Mouse (Mus musculus) neural tube, embryonic 13.5 days (tissue): ENCODE measurements at regions not wholly inside any gene's neighbourhood (a gene's known extent, or its start where the extent isn't known, plus 50 kb on each side); places are given as distances from the start of the nearest gene placed in this dataset.

Experiments
- ATAC-seq: fragments of 200-750 bp; cut with Nextera tagmentation; 2 replicates; pipeline ENCODE4 v1.8.0; 2017; ENCODE audit warnings: low read depth, mild to moderate bottlenecking, moderate TSS enrichment, moderate library complexity
- H3K27ac ChIP-seq: fragments of 300-500 bp; sonication (generic); replicated peaks from 2 replicates; pipeline ENCODE4 v1.5.1; 2015; ENCODE audit warnings: moderate library complexity, mild to moderate bottlenecking, inconsistent platforms
- H3K27me3 ChIP-seq: fragments of 300-500 bp; sonication (generic); 2 replicates; pipeline ENCODE4 v1.6.1; 2015; ENCODE audit warnings: mild to moderate bottlenecking, inconsistent platforms
- H3K36me3 ChIP-seq: fragments of 300-500 bp; sonication (generic); 2 replicates; pipeline ENCODE4 v1.6.1; 2015; ENCODE audit warnings: mild to moderate bottlenecking, inconsistent platforms
- H3K4me1 ChIP-seq: fragments of 300-500 bp; sonication (generic); replicated peaks from 2 replicates; pipeline ENCODE4 v1.6.1; 2015; ENCODE audit warnings: inconsistent platforms
- H3K4me2 ChIP-seq: fragments of 300-500 bp; sonication (generic); 2 replicates; pipeline ENCODE4 v1.6.1; 2015; ENCODE audit warnings: inconsistent platforms, mild to moderate bottlenecking, moderate library complexity
- H3K4me3 ChIP-seq: fragments of 300-500 bp; sonication (generic); 2 replicates; pipeline ENCODE4 v1.5.1; 2015; ENCODE audit warnings: mild to moderate bottlenecking, inconsistent platforms
- H3K9ac ChIP-seq: fragments of 300-500 bp; sonication (generic); 2 replicates; pipeline ENCODE4 v1.6.1; 2015; ENCODE audit warnings: moderate library complexity, mild to moderate bottlenecking, inconsistent platforms
- H3K9me3 ChIP-seq: fragments of 300-500 bp; sonication (generic); 2 replicates; pipeline ENCODE4 v1.6.1; 2016; ENCODE audit warnings: inconsistent platforms
- WGBS: fragments of 180-500 bp; shearing (Covaris S2); methylation state at CpG from one replicate; pipeline ENCODE4 v1.1.7; 2015; 5-methylcytosine and 5-hydroxymethylcytosine counted together

DNA sequence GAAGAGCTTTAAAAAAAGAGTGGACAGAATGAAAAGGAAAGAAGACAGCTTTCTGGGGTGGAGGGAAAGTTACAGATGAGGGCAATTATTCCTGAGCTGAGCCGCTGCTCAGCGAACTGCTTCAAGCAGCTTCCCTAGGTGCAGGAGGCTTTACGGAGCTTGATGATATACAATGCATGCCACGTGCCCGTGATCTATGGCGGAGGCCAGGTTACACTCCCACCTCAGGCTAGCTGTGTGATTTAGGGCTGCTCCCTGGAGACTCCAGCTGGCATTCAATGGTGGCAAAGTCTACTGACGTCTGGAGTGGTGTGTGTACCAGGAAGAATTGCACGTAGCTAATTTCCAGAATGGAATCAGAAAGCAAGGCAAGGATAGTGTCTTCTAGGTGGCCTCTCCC is 383.4 kb downstream of the Cdk5rap2 start:
- Histone ChIP-seq H3K27ac (no peak overlapping the region), H3K4me2 (no peak overlapping the region), H3K4me1 (peaks cover 8% of the 10 kb centered on the region; the same call in 1 of the 2 replicates), H3K9ac (no peak overlapping the region), H3K27me3 (no peaks in the 10 kb centered on the region), H3K4me3 (no peak overlapping the region), H3K36me3 (no peaks in the 10 kb centered on the region), H3K9me3 (no peaks in the 10 kb centered on the region)
- ATAC-seq: peak; percentile 86
- WGBS: 40% methylated on average over 8 of the region's 8 CpGs

DNA sequence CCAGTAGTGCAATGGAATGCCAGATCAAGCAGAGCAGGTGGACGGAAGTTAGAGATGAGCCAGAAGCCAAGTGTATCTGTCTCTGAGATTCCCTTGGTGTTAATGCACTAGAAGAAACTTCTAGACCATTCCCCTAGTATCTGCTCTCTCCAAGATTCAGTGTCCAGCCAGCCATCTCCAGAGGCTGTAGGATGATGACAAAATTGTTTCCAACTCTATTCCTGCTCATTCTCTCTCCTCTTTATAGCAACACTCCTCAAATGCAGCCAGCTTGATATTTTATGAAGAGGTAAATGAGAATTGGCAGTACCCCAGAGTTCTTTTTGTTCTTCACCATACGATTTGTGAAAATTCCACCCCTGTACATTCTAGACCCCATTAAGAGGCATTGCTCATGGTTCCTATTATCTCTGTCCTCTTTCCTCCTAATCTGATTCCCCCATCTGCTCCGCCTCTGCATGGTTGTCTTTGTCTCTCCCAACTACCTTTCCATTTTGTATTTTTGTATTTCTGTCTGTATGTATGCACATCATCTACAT is 385.3 kb downstream of the Cdk5rap2 start:
- no peak overlapping the region for H3K27ac ChIP-seq
- H3K4me1 ChIP-seq: peaks cover 8% of the 10 kb centered on the region; the same call in 1 of the 2 replicates
- no peak overlapping the region for H3K9ac ChIP-seq
- no peaks in the 10 kb centered on the region for H3K36me3 ChIP-seq
- H3K9me3 ChIP-seq: no peaks in the 10 kb centered on the region
- H3K4me3 ChIP-seq: no peak overlapping the region
- no peaks in the 10 kb centered on the region for H3K27me3 ChIP-seq
- ATAC-seq: no peak
- 90% methylated on average over 3 of the region's 3 CpGs for WGBS
- H3K4me2 ChIP-seq: no peak overlapping the region

DNA sequence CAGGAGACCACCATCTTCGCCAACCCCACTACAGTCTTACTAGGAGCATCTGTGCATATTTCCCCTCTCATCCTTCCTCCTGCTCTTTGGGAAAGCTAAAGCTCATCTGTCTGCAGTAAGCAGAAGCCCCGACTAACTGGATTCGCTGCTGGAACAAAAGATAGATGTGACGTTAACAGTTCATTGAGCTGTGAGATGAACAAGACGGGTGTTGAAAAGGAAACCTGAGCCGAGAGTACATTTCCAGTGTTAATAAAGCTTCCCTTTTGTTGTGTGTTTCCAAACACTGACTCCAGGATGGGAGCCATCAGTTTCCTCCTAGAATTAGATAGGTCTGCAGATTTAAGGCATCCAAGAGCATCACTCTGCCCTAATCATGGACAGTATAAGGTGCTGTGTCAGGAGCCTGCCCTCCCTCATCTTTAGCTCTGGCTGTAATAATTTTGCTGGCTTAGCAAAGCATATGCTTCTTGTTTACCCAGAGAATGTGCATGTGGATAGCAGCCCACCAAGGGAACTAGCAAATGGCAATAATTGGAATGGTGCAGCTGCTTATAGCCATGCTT is 389.3 kb downstream of the Cdk5rap2 start:
- Histone ChIP-seq H3K9ac (no peak overlapping the region), H3K4me3 (no peak overlapping the region), H3K9me3 (no peaks in the 10 kb centered on the region), H3K4me1 (no peaks in the 10 kb centered on the region), H3K27me3 (no peaks in the 10 kb centered on the region), H3K36me3 (no peaks in the 10 kb centered on the region), H3K4me2 (no peak overlapping the region), H3K27ac (no peak overlapping the region)
- ATAC-seq: peak; percentile 47; the same call in 1 of the 2 replicates
- WGBS: 49% methylated on average over 6 of the region's 6 CpGs

DNA sequence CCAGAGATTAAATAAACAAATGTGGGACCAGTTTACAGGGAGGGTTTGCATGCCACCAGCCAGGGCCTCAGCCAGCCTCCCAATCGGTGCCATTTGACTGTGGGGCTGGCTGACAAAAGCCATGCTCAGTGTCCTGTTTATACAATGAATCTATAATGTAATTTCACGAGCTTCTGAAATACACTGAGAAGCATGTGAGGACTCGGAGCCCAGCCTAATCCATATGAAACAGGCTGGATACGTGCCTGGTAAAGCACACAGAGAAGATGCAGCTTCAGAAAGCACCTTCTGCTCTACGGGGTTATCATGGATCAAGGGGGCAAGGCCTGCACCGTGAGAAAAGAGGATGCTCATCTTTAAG is 398.0 kb downstream of the Cdk5rap2 start:
- no peaks in the 10 kb centered on the region for H3K9me3 ChIP-seq
- H3K4me2 ChIP-seq: no peak overlapping the region
- H3K4me3 ChIP-seq: no peak overlapping the region
- no peak overlapping the region; the same call in 1 of the 2 replicates for H3K27ac ChIP-seq
- no peaks in the 10 kb centered on the region for H3K27me3 ChIP-seq
- 45% methylated on average over 6 of the region's 6 CpGs for WGBS
- no peak overlapping the region for H3K9ac ChIP-seq
- no peaks in the 10 kb centered on the region for H3K36me3 ChIP-seq
- ATAC-seq: peak; percentile 56; the same call in 1 of the 2 replicates
- H3K4me1 ChIP-seq: peaks cover 7% of the 10 kb centered on the region

DNA sequence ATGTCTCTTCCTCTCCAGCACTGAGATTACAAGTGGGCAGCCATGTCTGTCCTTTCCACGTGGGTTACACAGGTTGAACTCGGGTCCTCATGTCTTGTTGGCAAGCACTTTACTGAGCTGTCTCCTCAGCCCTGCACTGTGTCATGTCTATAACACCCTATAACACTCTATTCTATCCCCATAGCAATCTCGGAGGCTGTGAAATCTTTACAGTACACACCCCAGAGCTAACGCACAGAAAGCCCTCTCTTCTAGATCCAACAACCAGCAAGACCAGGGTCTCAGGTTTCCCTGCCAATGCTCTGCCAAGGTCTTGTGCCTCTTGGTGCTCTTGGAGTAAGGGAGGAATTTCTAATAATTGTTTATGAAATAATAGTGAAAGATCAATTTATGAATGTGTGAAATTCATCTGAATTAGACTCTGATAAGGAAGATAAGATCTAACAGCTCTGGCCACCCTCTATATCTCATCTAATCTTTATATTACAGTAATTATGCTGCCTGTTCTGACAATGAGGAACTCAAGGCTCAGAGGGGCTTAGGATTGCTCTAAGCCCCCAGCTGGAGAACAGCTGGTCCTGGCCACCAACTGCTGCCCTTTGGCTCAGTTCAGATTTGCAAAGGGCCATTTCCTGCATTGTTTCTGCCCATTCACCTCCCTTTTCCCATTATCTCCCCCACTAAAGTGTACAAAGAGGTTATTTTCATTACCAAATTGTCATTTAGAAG is 398.6 kb downstream of the Cdk5rap2 start:
- Histone ChIP-seq H3K36me3 (no peaks in the 10 kb centered on the region), H3K27ac (no peak overlapping the region; the same call in 1 of the 2 replicates), H3K4me2 (no peak overlapping the region), H3K4me1 (peaks cover 7% of the 10 kb centered on the region), H3K9ac (no peak overlapping the region), H3K4me3 (no peak overlapping the region), H3K27me3 (no peaks in the 10 kb centered on the region), H3K9me3 (no peaks in the 10 kb centered on the region)
- WGBS: 85% methylated on average over 4 of the region's 4 CpGs
- peak; percentile 23; the same call in 1 of the 2 replicates for ATAC-seq

DNA sequence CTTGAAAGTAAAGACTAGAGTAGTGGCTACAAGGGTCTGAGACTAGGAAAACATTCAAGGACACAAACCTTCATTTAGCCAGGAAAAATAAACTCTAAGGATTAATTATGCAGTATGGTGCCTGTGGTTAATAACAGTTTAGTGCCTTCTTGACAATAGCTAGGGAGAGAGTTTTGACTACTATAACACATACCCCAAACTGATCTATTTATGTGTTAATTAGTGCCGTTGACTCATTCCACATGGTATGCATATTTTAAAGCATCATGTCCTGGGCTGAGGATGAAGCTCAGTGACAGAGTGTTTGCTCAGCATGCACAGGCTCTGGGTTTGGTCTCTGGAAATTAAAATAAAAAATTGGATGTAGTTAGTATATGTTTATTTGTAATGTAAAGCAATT is 399.8 kb downstream of the Cdk5rap2 start:
- H3K4me2 ChIP-seq: no peak overlapping the region
- H3K9me3 ChIP-seq: no peaks in the 10 kb centered on the region
- H3K9ac ChIP-seq: no peak overlapping the region
- 44% methylated on average over 1 of the region's 1 CpGs for WGBS
- no peaks in the 10 kb centered on the region for H3K27me3 ChIP-seq
- no peak overlapping the region for H3K27ac ChIP-seq
- H3K36me3 ChIP-seq: no peaks in the 10 kb centered on the region
- peaks cover 7% of the 10 kb centered on the region for H3K4me1 ChIP-seq
- H3K4me3 ChIP-seq: no peak overlapping the region
- ATAC-seq: no peak; the same call in 1 of the 2 replicates

DNA sequence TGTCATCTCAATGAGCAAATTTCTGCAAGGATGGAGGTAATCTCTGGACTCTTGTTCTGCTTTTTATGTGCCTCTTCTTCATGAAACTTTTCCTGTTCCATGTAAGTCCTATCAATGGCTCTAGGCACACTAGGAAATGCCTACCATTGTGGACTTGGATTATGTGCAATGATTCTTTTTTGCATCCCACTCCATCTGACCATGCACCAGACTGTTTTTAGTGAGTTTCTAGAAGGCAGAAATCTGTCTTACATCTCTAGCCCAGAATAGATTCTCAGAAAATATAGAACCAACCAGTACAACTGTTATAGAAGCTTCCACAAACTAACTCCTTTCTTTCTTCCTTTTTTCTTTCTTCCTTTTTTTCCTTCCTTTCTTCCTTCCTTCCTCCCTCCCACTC is 405.3 kb downstream of the Cdk5rap2 start:
- Histone ChIP-seq H3K4me2 (no peak overlapping the region), H3K4me1 (no peaks in the 10 kb centered on the region), H3K4me3 (no peak overlapping the region), H3K27ac (no peak overlapping the region), H3K27me3 (no peaks in the 10 kb centered on the region), H3K36me3 (no peaks in the 10 kb centered on the region), H3K9ac (no peak overlapping the region), H3K9me3 (0 out of 2 replicates have a peak, but pooled peaks cover 3% of the 10 kb centered on the region)
- no peak for ATAC-seq

DNA sequence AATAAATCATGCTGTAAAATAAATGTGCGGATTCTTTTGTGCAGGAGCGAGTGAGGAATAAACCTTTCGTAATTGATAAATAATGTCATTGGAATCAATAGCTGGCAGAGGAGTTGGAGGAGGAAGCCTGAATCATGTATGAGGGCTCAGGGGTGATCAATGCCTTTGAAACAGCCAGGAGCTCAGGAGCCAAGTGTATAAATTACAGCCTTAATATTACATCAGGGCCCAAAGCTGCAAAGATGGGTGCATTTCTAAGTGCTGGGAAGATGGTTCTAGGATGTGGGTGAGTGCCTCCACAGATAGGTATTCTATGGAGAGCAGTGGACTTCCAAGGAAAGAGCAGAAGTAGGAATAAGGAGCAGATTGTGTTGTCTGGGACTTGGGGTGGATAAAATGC is 417.0 kb downstream of the Cdk5rap2 start:
- no peak overlapping the region for H3K4me3 ChIP-seq
- no peak; the same call in 1 of the 2 replicates for ATAC-seq
- no peaks in the 10 kb centered on the region for H3K27me3 ChIP-seq
- H3K36me3 ChIP-seq: no peaks in the 10 kb centered on the region
- H3K9ac ChIP-seq: no peak overlapping the region
- 81% methylated on average over 3 of the region's 3 CpGs for WGBS
- no peaks in the 10 kb centered on the region for H3K9me3 ChIP-seq
- no peaks in the 10 kb centered on the region for H3K4me1 ChIP-seq
- H3K4me2 ChIP-seq: no peak overlapping the region
- no peak overlapping the region for H3K27ac ChIP-seq

DNA sequence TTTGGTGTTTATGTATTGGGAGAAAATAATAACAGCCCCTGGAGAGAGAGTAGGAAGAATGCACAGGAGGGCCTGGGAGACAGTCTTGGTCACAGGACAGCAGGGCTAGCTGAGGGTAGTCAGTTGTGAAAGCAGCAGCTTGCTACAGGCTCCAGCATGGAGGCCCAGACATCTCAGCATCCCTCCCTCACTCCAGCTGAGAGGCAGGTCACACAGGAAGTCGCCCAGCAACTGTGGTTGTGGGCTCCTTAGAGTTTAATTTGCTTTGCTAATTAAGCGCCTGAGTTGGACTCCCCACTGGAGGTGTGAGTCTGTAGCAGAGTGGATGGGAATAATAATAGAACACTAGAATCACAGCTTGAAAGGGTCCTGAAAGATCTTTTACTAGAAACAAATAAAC is 436.0 kb downstream of the Cdk5rap2 start:
- Histone ChIP-seq H3K36me3 (no peaks in the 10 kb centered on the region), H3K4me2 (no peak overlapping the region), H3K27ac (no peak overlapping the region), H3K9me3 (0 out of 2 replicates have a peak, but pooled peaks cover 6% of the 10 kb centered on the region), H3K4me1 (no peaks in the 10 kb centered on the region), H3K27me3 (no peaks in the 10 kb centered on the region), H3K9ac (no peak overlapping the region), H3K4me3 (no peak overlapping the region)
- no peak for ATAC-seq
- 38% methylated on average over 2 of the region's 2 CpGs for WGBS

DNA sequence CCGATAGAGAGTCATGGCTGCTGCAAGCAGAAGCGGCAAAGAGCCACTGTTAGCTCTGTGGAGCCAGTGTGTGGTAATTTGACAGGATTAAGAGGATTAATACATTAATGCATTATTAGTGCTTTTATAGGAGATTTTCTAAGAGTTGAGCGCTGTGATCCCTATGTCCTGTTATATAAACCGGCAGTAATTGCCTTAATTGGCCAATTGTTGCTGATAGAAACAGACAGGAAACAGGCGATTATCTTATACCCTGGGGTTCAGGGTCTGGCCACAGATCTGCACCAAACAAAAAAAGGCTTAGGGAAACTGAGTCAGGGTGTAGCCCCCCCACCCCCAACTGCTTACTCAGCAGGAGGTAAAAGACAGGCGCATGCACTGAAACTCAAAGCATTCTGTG is 436.7 kb downstream of the Cdk5rap2 start:
- WGBS: 66% methylated on average over 6 of the region's 6 CpGs

DNA sequence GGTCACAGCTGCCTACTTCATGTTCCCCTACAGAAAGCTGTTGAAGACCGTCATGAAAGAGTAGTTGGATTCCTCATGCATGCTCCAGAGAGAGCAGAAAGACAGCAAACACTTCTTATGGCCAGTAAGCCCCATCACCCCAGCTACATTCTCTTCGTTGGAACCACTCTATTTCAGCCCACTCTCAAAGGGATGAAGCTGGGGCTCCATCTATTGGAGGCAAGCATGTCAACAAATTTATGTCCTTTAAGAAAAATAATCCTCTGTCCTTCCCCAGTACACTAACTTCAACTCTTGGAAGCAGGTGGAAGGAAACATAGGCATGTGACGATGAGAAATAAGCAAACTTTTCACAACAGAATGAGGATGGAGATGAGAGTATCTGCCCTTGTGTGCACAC is 438.5 kb downstream of the Cdk5rap2 start:
- Histone ChIP-seq H3K27ac (no peak overlapping the region), H3K27me3 (no peaks in the 10 kb centered on the region), H3K9ac (no peak overlapping the region), H3K9me3 (0 out of 2 replicates have a peak, but pooled peaks cover 4% of the 10 kb centered on the region), H3K4me1 (no peaks in the 10 kb centered on the region), H3K4me2 (no peak overlapping the region), H3K4me3 (no peak overlapping the region), H3K36me3 (no peaks in the 10 kb centered on the region)
- 78% methylated on average over 3 of the region's 3 CpGs for WGBS
- ATAC-seq: no peak

More for the DNA sequence above, 436.7 kb downstream of the Cdk5rap2 start:
- no peak overlapping the region for H3K4me3 ChIP-seq
- no peaks in the 10 kb centered on the region for H3K4me1 ChIP-seq
- H3K27ac ChIP-seq: no peak overlapping the region
- H3K9me3 ChIP-seq: 0 out of 2 replicates have a peak, but pooled peaks cover 6% of the 10 kb centered on the region
- H3K27me3 ChIP-seq: no peaks in the 10 kb centered on the region
- ATAC-seq: no peak
- H3K4me2 ChIP-seq: no peak overlapping the region
- H3K36me3 ChIP-seq: no peaks in the 10 kb centered on the region
- no peak overlapping the region for H3K9ac ChIP-seq

DNA sequence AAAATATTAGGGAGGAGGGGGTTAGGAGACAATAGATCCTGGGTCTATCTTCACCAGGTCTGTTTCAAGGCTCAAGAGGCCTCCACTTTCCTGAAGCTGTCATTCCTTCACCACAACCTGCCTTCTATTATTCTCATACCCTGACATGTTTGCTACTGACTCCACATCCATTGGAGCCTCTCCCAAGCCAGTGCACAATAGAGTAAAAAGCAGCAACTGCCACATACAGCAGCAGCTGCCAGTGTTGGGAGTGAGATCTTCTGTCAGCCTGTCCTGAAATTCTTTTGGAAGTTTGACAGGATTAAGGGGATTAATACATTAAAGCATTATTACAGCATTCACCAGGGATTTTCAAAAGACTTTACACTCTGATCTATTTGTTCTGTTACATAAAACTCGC is 441.8 kb downstream of the Cdk5rap2 start:
- H3K27ac ChIP-seq: no peak overlapping the region
- H3K9ac ChIP-seq: no peak overlapping the region
- H3K27me3 ChIP-seq: no peaks in the 10 kb centered on the region
- no peaks in the 10 kb centered on the region for H3K36me3 ChIP-seq
- no peaks in the 10 kb centered on the region for H3K4me1 ChIP-seq
- no peak overlapping the region for H3K4me2 ChIP-seq
- WGBS: 93% methylated on average over 1 of the region's 1 CpGs
- H3K9me3 ChIP-seq: no peaks in the 10 kb centered on the region
- no peak for ATAC-seq
- H3K4me3 ChIP-seq: no peak overlapping the region
